Comparison of ENCODE assay signal across 8 mouse cellular contexts in genomic region chr3:97964878-97965353, GRCm38 (mm10). TPM values are rescaled to one million over a fixed set of nuclear protein-coding genes. Genes with fewer than 3 reads are reported as not detected.
A peak's percentile ranks its signal among the peaks of the same experiment; 100 is the strongest.
DNase-seq lines count a peak whose midpoint lies in the region; ATAC-seq and TF ChIP-seq lines count a peak whose summit lies in the region.

No protein-coding gene starts in this region.

- peak; percentile 6 for DNase-seq in kidney, adult 18-20 months
- DNase-seq in R1 (ENCODE audit: low read depth, low spot score), result peak; percentile 13
- peak; percentile 72 for DNase-seq in gastrocnemius, adult 2 months
- peak; percentile 55 for DNase-seq in kidney, postnatal 10 days
- DNase-seq in ovary, postnatal 10 days (ENCODE audit: low spot score), result peak; percentile 20
- no peak for DNase-seq in cerebellum, adult 11-12 months

- no peak overlapping the region for H3K4me2 ChIP-seq in kidney, embryonic 16.5 days (replicated peaks; ENCODE audit: low read depth, low read length)

- no peaks in the 10 kb centered on the region for H3K9me3 ChIP-seq in kidney, embryonic 16.5 days (ENCODE audit: low read length)

- H3K27me3 ChIP-seq in kidney, embryonic 16.5 days (ENCODE audit: insufficient read depth, low read length), result no peaks in the 10 kb centered on the region

- no peak for TF ChIP-seq CTCF in gastrocnemius, adult 2 months (IDR thresholded peaks at IDR 0.05)

- no peak overlapping the region for H3K4me3 ChIP-seq in kidney, embryonic 16.5 days (ENCODE audit: low read length)
- no peak overlapping the region for H3K4me3 ChIP-seq in gastrocnemius, adult 2 months

- intact Hi-C loops in gastrocnemius, adult 2 months (cut with DNase I), result no loop called here

- no peak for ATAC-seq in kidney, embryonic 16.5 days (ENCODE audit: low FRiP score, low TSS enrichment)
- no peak for ATAC-seq in cerebellum, adult (ENCODE audit: insufficient number of reproducible peaks, low FRiP score, low TSS enrichment)

- WGBS in kidney, embryonic 16.5 days, result 48% methylated on average over 14 of the region's 14 CpGs

- no peak overlapping the region for H3K9ac ChIP-seq in kidney, embryonic 16.5 days (replicated peaks; ENCODE audit: low read length)

- peaks cover 10% of the 10 kb centered on the region for H3K4me1 ChIP-seq in kidney, embryonic 16.5 days (ENCODE audit: insufficient read depth, low read length)

- no peaks in the 10 kb centered on the region for H3K36me3 ChIP-seq in kidney, embryonic 16.5 days (ENCODE audit: insufficient read depth, low read length)

- no peak overlapping the region for H3K27ac ChIP-seq in kidney, embryonic 16.5 days (ENCODE audit: low read length)
- H3K27ac ChIP-seq in gastrocnemius, adult 2 months, result peak overlapping the region; percentile 43; the same call in 1 of the 2 replicates

RNA-seq across cellular contexts. Expression of gene Notch2, which starts 48.4 kb away (rescaled TPM):
- 31.1 and 33.8 TPM in 2 replicates for polyA plus RNA-seq in kidney, embryonic 16.5 days (2015; fragmentation: Nextera tagmentation; extraction: Ambion mirVana)
- total RNA-seq in gastrocnemius, adult 2 months (2021), result 10 to 100 TPM in 1 of 2 experiments, 1 to 10 TPM in 1; 8.7 to 10.3 TPM
